Mouse (Mus musculus): Measurements from ENCODE around the gene Mettl7a3. TPM values are rescaled to one million over a fixed set of nuclear protein-coding genes. Genes with fewer than 3 reads are reported as not detected.
"Not testable (repeated sequence)": the region's sequence is repeated elsewhere in the genome, so short reads cannot be mapped to it uniquely, and the experiment has no call there.

Mettl7a3 gene
- total and polyA plus RNA-seq, 3 experiments = 0.21 to 0.27 TPM; not detected in 1

GRCm38 (mm10) chr15:100367119-100367518, 32.4 kb downstream of the Mettl7a3 start:
- H3K9ac ChIP-seq (ENCODE audit: low read depth, low read length) = no peak overlapping the region
- intact Hi-C loops (cut with DNase I) = no loop called here
- no peak overlapping the region for H3K4me3 ChIP-seq
- no peak for DNase-seq
- H3K79me2 ChIP-seq (replicated peaks; ENCODE audit: control insufficient read depth, insufficient read depth, low read length) = no peaks in the 10 kb centered on the region
- H3K36me3 ChIP-seq (ENCODE audit: control insufficient read depth, insufficient read depth, low read length) = no peaks in the 10 kb centered on the region
- no peak overlapping the region for H3K27ac ChIP-seq
- no peaks in the 10 kb centered on the region for H3K27me3 ChIP-seq (ENCODE audit: control insufficient read depth, insufficient read depth, low read length)
- no peaks in the 10 kb centered on the region for H3K4me1 ChIP-seq (ENCODE audit: control insufficient read depth, insufficient read depth, low read length)
- no peak for TF ChIP-seq POLR2A (IDR thresholded peaks at IDR 0.05; ENCODE audit: insufficient read depth, low read depth, low read length)
- no peak for TF ChIP-seq EP300 (IDR thresholded peaks at IDR 0.05; ENCODE audit: insufficient read depth, low read depth, low read length)
- no peak for TF ChIP-seq CTCF (IDR thresholded peaks at IDR 0.05)
- 83% methylated on average over 7 of the region's 7 CpGs for WGBS

- intact Hi-C loops (cut with DNase I) = loop anchor here (10.0 kb wide), 2 partner anchors 50 to 340 kb away; partner anchors contain the start of gene Dip2b
- Histone ChIP-seq H3K4me3 (no peak overlapping the region), H3K9ac (ENCODE audit: low read depth, low read length) (no peak overlapping the region), H3K27ac (no peak overlapping the region), H3K27me3 (ENCODE audit: control insufficient read depth, insufficient read depth, low read length) (no peaks in the 10 kb centered on the region), H3K4me1 (ENCODE audit: control insufficient read depth, insufficient read depth, low read length) (no peaks in the 10 kb centered on the region), H3K36me3 (ENCODE audit: control insufficient read depth, insufficient read depth, low read length) (no peaks in the 10 kb centered on the region), H3K79me2 (replicated peaks; ENCODE audit: control insufficient read depth, insufficient read depth, low read length) (no peaks in the 10 kb centered on the region)
- peak; percentile 24 to 52 for DNase-seq
- 34% methylated on average over 5 of the region's 5 CpGs for WGBS
- TF ChIP-seq POLR2A (IDR thresholded peaks at IDR 0.05; ENCODE audit: insufficient read depth, low read depth, low read length) (no peak), CTCF (IDR thresholded peaks at IDR 0.05) (peak; percentile 79)
Observed at GRCm38 (mm10) chr15:100375066-100375465, 40.3 kb downstream of the Mettl7a3 start.

- H3K9ac ChIP-seq (ENCODE audit: low read depth, low read length); H3K36me3 ChIP-seq (ENCODE audit: control insufficient read depth, insufficient read depth, low read length); H3K4me3 ChIP-seq; H3K27ac ChIP-seq; H3K79me2 ChIP-seq (replicated peaks; ENCODE audit: control insufficient read depth, insufficient read depth, low read length); H3K27me3 ChIP-seq (ENCODE audit: control insufficient read depth, insufficient read depth, low read length); H3K4me1 ChIP-seq (ENCODE audit: control insufficient read depth, insufficient read depth, low read length): not testable (repeated sequence)
- intact Hi-C loops (cut with DNase I) = loop anchor here (10.0 kb wide), 2 partner anchors 53 to 343 kb away; partner anchors contain the start of gene Dip2b
- peak in 1 of 2 experiments; percentile 8 for DNase-seq
- WGBS = 38% methylated on average over 4 of the region's 9 CpGs
- peak; percentile 40 for TF ChIP-seq CTCF (IDR thresholded peaks at IDR 0.05)
Observed at GRCm38 (mm10) chr15:100377847-100378505, 43.2 kb downstream of the Mettl7a3 start.

GRCm38 (mm10) chr15:100379658-100380057, 44.9 kb downstream of the Mettl7a3 start:
- intact Hi-C loops (cut with DNase I) = loop anchor here (10.0 kb wide), 2 partner anchors 55 to 345 kb away; partner anchors contain the start of gene Dip2b
- TF ChIP-seq CTCF (IDR thresholded peaks at IDR 0.05) = no peak
- DNase-seq = no peak

GRCm38 (mm10) chr15:100380104-100380503, 45.4 kb downstream of the Mettl7a3 start:
- no peaks in the 10 kb centered on the region for H3K79me2 ChIP-seq (replicated peaks; ENCODE audit: control insufficient read depth, insufficient read depth, low read length)
- no peak overlapping the region for H3K9ac ChIP-seq (ENCODE audit: low read depth, low read length)
- H3K4me3 ChIP-seq = no peak overlapping the region
- no peak for TF ChIP-seq EP300 (IDR thresholded peaks at IDR 0.05; ENCODE audit: insufficient read depth, low read depth, low read length)
- TF ChIP-seq CTCF (IDR thresholded peaks at IDR 0.05) = no peak
- no peak for TF ChIP-seq POLR2A (IDR thresholded peaks at IDR 0.05; ENCODE audit: insufficient read depth, low read depth, low read length)
- intact Hi-C loops (cut with DNase I) = no loop called here
- no peak for DNase-seq
- H3K36me3 ChIP-seq (ENCODE audit: control insufficient read depth, insufficient read depth, low read length) = no peaks in the 10 kb centered on the region
- H3K4me1 ChIP-seq (ENCODE audit: control insufficient read depth, insufficient read depth, low read length) = no peaks in the 10 kb centered on the region
- no peaks in the 10 kb centered on the region for H3K27me3 ChIP-seq (ENCODE audit: control insufficient read depth, insufficient read depth, low read length)
- no peak overlapping the region for H3K27ac ChIP-seq
- 58% methylated on average over 2 of the region's 2 CpGs for WGBS

More at GRCm38 (mm10) chr15:100379658-100380057, 44.9 kb downstream of the Mettl7a3 start:
- H3K79me2 ChIP-seq (replicated peaks; ENCODE audit: control insufficient read depth, insufficient read depth, low read length) = no peaks in the 10 kb centered on the region
- no peak overlapping the region for H3K9ac ChIP-seq (ENCODE audit: low read depth, low read length)
- no peak overlapping the region for H3K4me3 ChIP-seq
- no peaks in the 10 kb centered on the region for H3K4me1 ChIP-seq (ENCODE audit: control insufficient read depth, insufficient read depth, low read length)
- no peaks in the 10 kb centered on the region for H3K36me3 ChIP-seq (ENCODE audit: control insufficient read depth, insufficient read depth, low read length)
- H3K27me3 ChIP-seq (ENCODE audit: control insufficient read depth, insufficient read depth, low read length) = no peaks in the 10 kb centered on the region
- H3K27ac ChIP-seq = no peak overlapping the region
- 89% methylated on average over 8 of the region's 8 CpGs for WGBS

- Histone ChIP-seq H3K4me3 (no peak overlapping the region), H3K4me1 (ENCODE audit: control insufficient read depth, insufficient read depth, low read length) (no peaks in the 10 kb centered on the region), H3K27me3 (ENCODE audit: control insufficient read depth, insufficient read depth, low read length) (no peaks in the 10 kb centered on the region), H3K27ac (no peak overlapping the region), H3K9ac (ENCODE audit: low read depth, low read length) (no peak overlapping the region), H3K36me3 (ENCODE audit: control insufficient read depth, insufficient read depth, low read length) (no peaks in the 10 kb centered on the region), H3K79me2 (replicated peaks; ENCODE audit: control insufficient read depth, insufficient read depth, low read length) (no peaks in the 10 kb centered on the region)
- intact Hi-C loops (cut with DNase I) = no loop called here
- no peak for TF ChIP-seq CTCF (IDR thresholded peaks at IDR 0.05)
- no peak for TF ChIP-seq POLR2A (IDR thresholded peaks at IDR 0.05; ENCODE audit: insufficient read depth, low read depth, low read length)
- no peak for TF ChIP-seq EP300 (IDR thresholded peaks at IDR 0.05; ENCODE audit: insufficient read depth, low read depth, low read length)
- WGBS = 86% methylated on average over 9 of the region's 9 CpGs
- DNase-seq = no peak
Observed at GRCm38 (mm10) chr15:100385705-100386104, 51.0 kb downstream of the Mettl7a3 start.

Data from heart, adult 2 months (tissue).